Mouse (Mus musculus) hematopoietic stem cell, adult 5-6 weeks (primary cell): ENCODE data around the gene Jund. TPM values are rescaled to one million over a fixed set of nuclear protein-coding genes. Genes with fewer than 3 reads are reported as not detected.

Experiments used
- ATAC-seq, 2 experiments: fragments of 125-278 bp in 1 of 2; replicated peaks in 1 of 2; 2 replicates each; pipeline ENCODE4 v1.8.0; 2016 to 2017; ENCODE audit warnings: inconsistent platforms in 2 of 2, mild to moderate bottlenecking in 2 of 2, moderate number of reproducible peaks in 2 of 2, low read depth in 1 of 2, moderate TSS enrichment in 1 of 2; ENCODE audit not compliant: low FRiP score in 2 of 2, poor library complexity in 2 of 2, severe bottlenecking in 2 of 2, insufficient read depth in 1 of 2, low TSS enrichment in 1 of 2
- total RNA-seq: library from RNA; stranded (forward); fragments of 172-1452, 232-1000 nt; gene quantifications from 2 replicates; pipeline ENCODE4 v1.2.3, GENCODE M21; 2017

Gene Jund
- total RNA-seq, 1 experiment from 2014 or later = 83.4 TPM

DNA sequence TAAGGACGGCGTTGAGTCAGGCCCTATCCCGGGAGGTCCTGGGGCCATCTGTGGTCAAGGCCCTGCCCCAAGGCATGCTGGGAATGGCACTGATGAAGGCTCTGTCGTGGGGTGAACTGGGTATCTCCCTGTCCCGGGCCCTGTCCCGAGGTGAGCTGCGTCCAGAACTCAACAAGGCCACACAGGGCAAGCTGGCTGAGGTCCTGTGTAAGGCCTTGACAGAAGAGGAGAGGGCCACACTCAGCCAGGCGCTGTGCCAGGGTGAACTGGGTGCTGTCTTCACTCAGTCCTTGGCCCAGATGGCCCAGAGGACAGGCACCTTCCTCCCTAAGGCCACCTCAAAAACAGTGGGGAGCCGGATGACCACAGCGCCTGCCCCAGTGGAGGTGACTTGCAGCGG is 12.3 kb downstream of the Jund start:
- ATAC-seq = no peak; a peak in 1 of 4 replicates

DNA sequence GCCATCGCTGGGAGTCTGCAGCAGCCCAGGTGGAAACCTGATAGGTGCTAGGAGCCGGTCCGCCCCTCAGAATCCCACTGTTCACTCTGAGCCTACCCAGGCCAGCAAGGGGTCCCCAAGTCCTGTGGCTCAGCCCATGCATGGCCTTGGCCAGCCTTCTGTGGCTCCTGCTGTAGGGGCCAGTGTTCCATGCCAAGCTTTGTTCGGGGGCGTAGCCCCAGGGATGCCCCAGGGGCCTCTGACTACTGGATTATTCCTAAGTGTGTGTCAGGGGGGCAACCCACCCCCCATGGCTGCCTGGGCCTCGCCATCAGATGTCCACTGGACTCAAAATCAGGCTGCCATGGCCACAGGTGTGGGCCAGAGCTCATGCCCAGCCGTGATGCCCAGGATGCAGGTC is 15.2 kb downstream of the Jund start:
- no peak for ATAC-seq

DNA sequence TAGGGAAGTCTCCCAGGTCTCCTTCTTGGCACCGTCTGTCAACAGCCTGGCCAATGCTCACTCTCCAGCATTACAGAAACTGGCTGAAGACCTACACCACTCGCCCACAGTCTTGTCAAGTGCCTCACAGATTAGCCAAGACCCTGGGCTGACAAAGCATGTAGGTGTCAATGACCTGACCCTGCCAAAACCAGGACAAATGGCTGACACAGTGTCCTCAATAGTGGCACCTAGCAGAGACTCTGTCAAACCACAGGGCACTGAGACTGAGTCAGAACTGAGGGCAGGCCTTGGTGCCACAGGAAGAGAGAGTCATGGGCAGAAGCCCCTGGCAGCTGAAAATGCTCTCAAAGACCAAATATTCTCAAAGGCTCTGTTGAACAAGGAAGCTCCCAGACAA is 16.3 kb downstream of the Jund start:
- no peak for ATAC-seq

DNA sequence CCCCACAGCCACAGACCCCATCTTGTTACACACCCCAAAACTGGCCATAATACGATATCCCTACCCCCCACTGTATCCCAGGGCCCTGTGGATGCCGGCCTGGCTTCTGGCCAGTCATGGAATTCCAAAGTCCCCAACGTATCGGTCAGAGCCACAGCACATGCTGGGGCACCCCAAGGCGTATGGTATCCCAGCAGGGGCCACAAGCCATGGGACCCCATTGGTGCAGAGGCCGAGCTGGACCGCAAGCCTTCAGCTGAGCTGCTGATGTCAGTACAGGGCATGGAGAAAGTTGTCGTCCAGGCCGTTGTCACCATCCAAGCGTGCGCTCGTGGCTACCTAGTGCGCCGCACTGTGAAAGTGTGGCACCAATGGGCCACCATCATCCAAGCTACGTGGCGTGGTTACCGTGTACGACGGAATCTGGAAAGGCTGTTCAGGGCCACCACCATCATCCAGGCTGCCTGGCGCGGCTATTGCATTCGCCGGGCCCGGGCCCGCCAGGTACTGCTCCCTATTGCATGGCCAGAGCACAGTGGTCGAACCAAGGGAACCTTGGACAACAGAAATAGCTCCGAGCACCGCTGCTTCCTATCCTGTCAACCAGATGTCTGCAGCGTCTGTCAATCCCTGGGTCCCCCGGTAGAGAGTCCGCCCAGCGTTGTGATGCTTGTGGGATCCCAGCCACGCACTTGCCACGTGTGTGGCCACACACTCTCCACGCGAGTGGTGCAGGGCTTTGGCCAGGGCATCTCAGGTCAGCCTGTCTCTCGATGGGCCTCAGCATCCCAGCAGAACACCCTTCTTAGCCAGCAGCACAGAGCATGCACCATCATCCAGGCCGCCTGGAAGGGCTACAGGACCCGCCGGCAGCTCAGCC is 18.0 kb downstream of the Jund start:
- ATAC-seq = no peak

DNA sequence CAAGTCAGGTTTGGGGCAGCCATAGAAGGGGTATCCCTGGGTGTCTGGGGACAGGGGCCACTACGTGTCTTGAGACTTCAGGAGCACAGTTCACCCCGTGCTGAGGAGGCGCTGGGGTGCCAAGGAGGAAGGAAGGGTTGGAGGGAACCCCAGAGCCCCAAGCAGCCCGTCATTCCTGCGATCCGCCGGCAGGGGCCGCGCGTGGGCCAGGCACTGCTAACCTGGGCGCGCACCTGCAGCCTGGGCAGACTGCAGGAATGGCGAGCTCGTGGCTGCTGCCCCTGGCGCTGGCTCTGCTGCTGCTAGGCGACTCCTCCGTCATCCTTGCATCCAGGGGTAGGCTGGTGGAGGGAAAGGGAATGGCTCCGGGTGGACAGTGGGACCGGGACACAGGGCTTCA is 19.5 kb downstream of the Jund start, which contains the start of gene Gm3336:
Gene Gm3336, plus strand, starts transcription at position 247 of the 400 bp plus-strand sequence.
- peak; percentile 76 to 82 for ATAC-seq

DNA sequence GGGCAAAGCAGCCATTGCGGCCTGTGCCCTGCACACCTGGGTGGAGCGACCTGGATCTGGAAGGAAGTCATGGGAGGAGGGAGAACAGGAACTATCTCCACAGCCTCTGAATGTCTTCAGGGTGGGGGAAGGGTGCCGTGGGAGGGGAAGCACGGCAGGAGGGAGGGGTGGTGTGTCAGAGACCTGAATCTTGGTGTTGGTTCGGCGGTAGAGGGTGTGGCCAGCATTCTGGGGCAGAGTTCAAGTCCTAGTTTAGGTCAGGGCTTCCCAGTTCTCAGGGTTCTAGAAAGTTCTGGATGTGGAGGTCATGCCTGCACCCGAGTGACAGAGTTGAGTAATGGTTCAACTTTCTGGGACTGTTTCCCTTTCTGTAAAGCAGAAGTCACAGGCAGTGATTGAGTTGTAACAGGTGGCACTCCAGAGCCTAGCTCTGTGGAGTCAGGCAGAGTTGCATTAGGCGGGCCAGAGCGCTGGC is 21.1 kb downstream of the Jund start:
- ATAC-seq = no peak

DNA sequence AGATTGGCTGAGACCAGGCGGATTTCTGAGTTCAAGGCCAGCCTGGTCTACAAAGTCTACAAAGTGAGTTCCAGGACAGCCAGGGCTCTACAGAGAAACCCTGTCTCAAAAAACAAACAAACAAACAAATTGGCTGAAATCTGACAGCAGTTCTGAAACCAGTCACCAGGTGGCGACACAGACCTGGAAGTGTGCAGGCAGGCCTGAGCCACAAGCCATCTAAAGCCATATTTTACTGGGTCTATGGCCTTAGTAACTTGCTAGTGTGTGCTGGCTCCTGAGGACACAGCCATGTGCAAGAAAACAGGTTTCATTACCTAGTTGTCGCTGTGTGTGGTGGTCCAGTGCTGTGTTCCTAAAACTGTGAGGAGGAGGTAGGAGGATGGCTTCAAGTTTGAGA is 22.0 kb downstream of the Jund start:
- peak in 1 of 2 experiments; percentile 64; a peak in 1 of 4 replicates for ATAC-seq

DNA sequence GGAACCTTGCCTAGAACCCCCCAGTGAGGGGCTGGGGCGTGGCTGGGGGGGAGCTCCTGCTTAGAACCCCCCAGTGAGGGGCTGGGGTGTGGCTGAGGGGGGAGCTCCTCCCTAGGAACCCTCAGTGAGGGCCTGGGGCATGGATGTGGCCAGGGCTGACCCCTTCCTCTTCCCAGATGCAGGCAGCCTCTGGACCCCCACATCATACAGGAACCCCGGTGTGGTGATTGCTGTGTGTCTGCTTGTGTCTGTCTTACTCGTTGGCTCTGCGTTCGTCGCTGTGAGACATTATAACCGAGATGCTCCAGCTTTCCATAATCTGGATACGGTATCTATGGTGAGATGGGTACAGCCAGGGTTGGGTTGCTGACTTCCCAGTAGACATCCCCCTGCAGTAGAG is 22.9 kb downstream of the Jund start:
- ATAC-seq = no peak

DNA sequence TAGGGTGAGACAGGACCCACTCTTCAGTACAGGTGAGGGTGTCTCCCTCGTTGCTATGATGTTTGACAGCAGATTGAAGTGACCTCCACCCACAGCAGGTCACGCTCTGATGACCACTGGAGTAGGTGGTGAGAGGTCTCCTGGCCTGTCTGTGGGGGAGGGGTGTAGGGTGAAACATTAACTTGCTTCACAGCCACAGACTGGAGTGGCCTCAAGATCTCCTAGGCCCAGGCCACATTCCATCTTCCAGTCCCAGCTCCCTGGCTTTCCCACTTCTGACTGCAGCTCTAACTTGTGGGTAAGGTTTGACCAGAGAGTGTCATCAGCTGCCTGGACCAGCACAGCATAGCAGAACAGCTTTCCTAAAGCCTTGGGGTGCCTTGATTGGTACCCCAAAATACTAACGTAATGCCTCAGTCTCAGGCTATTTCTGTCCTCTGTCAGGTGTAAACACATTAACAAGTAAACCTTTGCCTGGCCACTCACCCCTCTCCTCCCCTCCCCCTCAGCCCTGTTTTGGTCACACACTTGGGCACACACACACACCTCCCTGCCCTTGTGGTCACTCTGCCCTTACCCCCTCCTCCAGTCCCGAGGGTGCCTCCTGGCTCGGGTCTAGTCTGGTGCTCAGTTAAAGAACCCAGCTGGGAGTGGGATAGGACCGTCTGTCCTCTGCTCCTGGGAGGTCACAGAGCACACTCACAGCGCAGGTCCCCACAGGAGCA is 24.9 kb downstream of the Jund start, which contains the start of gene Pde4c:
Gene Pde4c, plus strand, starts transcription at position 235 of the 725 bp plus-strand sequence.
- no peak for ATAC-seq

DNA sequence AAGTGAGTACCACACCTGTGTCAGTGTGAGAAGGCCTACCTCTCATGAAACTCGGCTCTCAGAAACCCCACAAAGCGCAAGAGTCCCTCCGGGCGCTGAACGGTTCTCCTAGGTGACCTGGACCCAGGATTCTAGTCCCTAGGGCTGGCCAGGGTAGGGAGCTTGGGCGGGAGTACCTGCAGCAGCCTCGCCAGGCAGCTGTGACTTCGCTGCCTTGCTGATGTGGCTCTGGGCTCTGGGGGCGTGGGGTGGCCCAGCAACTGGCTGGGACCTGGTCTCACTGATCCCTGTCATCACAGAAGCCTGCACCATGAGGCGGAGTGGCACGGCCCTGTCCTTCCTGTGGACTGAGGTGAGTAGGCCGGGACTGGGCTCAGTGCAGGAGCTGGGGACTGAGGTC is 25.5 kb downstream of the Jund start:
- no peak for ATAC-seq

DNA sequence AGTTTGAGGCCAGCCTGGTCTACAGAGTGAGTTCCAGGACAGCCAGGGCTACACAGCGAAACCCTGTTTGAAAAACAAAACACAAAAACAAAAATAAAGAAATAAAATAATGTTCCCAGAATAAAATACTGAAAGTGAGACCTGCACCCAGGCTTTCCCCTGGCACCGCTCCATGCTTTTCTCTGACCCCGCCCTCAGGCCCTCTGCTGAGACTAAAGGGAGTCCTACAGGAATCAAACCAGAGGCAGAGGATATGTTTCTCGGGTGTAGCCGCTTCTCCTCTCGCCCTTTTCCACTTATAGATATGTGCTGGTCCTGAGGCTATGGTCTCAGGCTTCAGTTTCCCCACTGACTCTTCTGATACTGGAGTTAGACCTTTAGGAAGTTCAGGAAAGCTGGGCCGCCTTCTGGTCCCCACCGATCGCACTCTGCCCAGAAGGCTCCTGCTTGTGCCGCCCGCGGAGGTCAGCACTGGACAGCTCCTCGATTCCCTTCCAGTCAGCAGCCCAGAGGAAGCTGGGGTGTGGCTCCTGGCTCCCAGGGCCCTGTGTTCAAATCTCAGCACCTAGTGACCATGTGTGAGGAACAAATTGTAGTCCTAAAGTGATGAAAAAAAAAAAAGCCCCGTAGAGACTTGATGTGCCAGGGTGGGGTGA is 27.2 kb downstream of the Jund start:
- no peak for ATAC-seq

DNA sequence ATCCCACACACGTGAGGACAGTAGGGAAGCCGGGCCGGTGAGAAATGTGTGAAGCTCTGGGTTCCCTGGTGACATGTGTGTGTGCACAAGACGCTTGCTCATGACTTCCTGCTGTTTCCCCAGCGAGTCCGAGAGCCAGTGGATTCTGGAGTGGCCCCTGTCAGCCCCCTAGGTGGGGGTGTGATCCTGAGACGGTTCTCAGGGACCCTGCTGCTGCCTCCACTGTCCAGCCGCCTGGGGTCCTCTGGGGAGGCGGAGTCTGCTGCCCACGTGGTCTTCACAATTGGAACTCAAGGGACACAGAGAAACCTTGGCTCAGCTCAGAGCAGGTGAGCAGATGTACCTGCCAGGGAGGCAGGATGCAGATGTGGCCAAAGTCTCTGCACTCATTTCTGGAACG is 28.0 kb downstream of the Jund start:
- no peak for ATAC-seq

DNA sequence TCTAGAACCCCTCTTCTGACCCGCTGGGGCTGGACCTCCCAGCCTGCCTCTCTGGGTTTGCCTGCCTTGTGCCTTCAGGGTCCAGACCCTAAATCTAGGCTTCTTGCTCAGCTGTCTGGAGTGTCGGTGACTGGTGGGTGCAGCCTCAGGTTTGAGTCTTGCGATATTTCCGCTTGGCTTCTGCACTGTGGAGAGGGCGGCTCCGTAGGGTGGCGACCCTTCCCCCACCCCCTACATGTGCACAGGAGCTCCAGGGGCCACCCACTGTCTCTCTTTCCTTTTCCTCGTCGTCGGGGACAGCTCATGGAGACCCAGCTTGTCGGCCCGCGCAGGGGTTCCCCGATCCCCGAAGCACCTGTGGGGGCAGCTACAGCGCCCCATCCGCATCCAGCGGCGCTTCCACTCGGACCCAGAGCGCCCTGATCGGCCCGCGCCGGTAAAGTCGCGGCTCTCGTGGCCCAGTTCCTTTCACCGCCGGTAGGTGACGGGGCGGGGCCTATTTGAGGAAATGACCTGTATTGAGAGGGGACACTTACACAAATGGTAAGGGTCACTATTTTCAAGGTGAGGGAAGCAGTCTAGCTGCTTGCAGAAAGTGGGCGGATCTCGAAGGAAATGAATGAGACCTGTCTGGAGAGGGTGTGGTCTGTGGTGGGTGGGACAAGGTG is 31.2 kb downstream of the Jund start:
- peak; percentile 66 to 82 for ATAC-seq

DNA sequence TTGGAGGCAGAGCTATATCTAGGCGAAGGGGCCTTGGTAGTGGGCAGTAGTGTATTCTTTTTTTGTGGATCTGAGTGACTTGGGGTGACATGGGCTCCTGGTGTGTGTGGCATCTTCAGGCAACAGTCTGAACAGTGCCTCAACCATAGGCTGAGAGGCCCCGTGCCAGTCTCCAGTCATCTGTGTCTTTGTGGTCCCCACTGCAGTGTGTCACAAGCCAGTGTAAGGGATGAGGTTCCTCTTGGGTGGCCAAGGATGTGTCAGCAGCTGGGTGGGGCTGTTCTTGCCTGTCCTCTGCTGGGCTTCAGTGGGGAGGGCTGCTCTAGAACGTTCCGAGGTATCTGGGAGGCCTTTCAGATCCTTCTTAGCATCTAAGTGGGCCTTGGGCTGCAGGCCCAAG is 32.2 kb downstream of the Jund start:
- ATAC-seq = no peak

DNA sequence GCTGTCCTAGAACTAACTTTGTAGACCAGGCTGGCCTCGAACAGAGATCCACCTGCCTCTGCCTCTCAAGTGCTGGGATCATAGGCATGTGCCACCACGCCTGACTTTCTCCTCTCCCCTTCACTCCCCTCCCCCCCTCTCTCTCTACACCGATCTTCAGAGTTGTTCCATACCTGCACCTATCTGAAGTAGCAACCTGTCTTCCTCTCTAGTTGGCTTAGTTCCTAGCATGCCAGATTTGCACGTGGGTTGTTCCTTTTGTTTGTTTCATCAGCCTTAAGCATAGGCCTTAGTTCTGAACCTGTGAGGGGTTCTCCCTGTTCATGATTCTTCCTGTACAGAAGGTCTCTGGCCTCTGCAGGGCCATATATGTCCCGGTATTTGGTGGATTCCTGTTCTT is 39.0 kb downstream of the Jund start:
- ATAC-seq = no peak

DNA sequence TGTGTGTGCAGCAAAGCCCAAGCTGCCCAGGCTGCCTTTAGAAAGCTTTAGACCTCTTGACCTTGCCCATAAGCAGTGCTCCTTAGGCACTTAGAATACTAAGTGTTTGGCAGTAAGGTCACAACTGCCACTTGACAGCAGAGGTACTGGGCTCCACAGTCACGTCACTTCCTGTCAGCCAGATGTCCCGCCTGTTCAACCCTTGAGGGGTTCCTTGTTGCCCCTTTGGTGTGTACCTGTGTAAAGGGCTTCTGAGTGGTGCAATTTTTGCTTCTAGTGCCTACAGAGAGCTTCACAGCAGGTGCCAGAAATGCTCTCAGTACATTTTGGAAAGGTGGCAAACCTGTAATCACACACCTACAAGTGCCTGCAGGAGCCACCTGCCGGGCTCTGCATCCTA is 39.5 kb downstream of the Jund start:
- no peak for ATAC-seq

DNA sequence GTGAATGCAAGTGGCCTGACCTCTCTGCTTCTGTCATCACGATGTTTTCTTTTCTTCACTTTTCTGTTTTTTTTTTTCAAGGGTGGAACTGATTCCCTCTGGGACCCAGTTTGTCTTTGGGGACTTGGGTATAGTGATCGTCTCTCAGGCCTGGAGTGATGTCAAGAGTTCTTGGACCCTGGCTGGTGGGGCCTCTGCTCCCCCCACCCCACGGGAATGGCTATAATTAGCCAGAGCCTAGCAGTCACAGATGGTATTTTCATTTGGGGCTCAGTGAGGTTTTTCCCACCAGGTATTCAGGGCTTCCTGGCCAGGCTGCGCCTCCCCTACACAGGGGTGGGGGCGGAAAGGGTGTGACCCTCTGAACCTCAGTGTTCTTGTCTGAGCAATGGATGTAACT is 42.9 kb downstream of the Jund start:
- no peak for ATAC-seq
